Comparison of ENCODE assay signal across 45 mouse cellular contexts in the genomic region with DNA sequence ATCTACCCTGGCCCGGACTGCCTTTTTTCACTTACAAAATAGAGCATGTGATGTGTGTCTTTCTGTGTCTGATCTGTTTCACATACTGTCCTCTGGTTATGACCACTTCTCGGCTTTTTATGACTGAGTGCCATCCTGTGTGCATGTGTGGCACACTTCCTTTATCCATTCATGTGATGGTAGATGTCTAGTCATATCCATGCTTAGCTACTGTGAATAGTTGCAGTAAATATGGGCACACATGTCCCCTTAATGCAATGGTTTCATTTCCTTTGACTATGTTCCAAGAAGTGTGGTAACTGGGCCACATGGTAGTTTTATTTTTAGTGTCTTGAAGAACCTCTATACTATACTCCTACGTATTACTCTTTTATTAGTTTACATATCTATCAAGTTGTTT. TPM values are rescaled to one million over a fixed set of nuclear protein-coding genes. Genes with fewer than 3 reads are reported as not detected.
"Had no signal": no experiment of that assay in that cellular context is flagged by ENCODE, and none has a peak within 500 bp of the region (broad histone marks: within the 10 kb centered on the region; RNA-seq: fewer than 3 reads in every experiment).

No protein-coding gene starts in this region.

- H3K9me3 ChIP-seq: limb, embryonic 10.5 days; limb, embryonic 12.5 days; limb, embryonic 13.5 days; limb, embryonic 15.5 days; liver, embryonic 12.5 days; liver, embryonic 13.5 days; liver, embryonic 15.5 days; lung, embryonic 15.5 days; midbrain, embryonic 10.5 days; midbrain, embryonic 12.5 days; midbrain, embryonic 13.5 days; midbrain, embryonic 15.5 days; neural tube, embryonic 12.5 days had no signal

- ATAC-seq: liver, embryonic 12.5 days; lung, postnatal 0 days; midbrain, embryonic 13.5 days; midbrain, embryonic 15.5 days; midbrain, embryonic 16.5 days had no signal

- H3K4me1 ChIP-seq: limb, embryonic 10.5 days; limb, embryonic 12.5 days; limb, embryonic 13.5 days; lung, embryonic 15.5 days; midbrain, embryonic 10.5 days; midbrain, embryonic 13.5 days; midbrain, embryonic 15.5 days; neural tube, embryonic 12.5 days had no signal

- DNase-seq: left cerebral cortex, postnatal 4 days; liver; liver, embryonic 13.5 days; lung, adult 18-20 months; lung, adult 2 months; lung, embryonic 14.5 days; lung, postnatal 10 days; lung, postnatal 14 days; lung, postnatal 36 days; lung, postnatal 4 days; midbrain, embryonic 14.5 days had no signal

- H3K36me3 ChIP-seq: limb, embryonic 10.5 days; limb, embryonic 12.5 days; limb, embryonic 13.5 days; limb, embryonic 15.5 days; liver, embryonic 12.5 days; liver, embryonic 13.5 days; liver, embryonic 15.5 days; lung, embryonic 15.5 days; midbrain, embryonic 10.5 days; midbrain, embryonic 12.5 days; midbrain, embryonic 13.5 days; midbrain, embryonic 15.5 days; neural tube, embryonic 12.5 days had no signal

- H3K4me3 ChIP-seq: left cerebral cortex, adult 2 months; limb, embryonic 10.5 days; limb, embryonic 12.5 days; limb, embryonic 13.5 days; limb, embryonic 15.5 days; liver, embryonic 12.5 days; liver, embryonic 13.5 days; liver, embryonic 15.5 days; lung, embryonic 15.5 days; megakaryocyte, embryonic 14.5 days; midbrain, embryonic 10.5 days; midbrain, embryonic 12.5 days; midbrain, embryonic 13.5 days; midbrain, embryonic 15.5 days; myocyte; neural tube, embryonic 12.5 days had no signal

- H3K27ac ChIP-seq: left cerebral cortex, adult 2 months; limb, embryonic 10.5 days; limb, embryonic 12.5 days; limb, embryonic 13.5 days; limb, embryonic 15.5 days; liver, embryonic 12.5 days; liver, embryonic 13.5 days; liver, embryonic 14.5 days; liver, embryonic 15.5 days; lung, embryonic 15.5 days; macrophage; midbrain, embryonic 10.5 days; midbrain, embryonic 12.5 days; midbrain, embryonic 13.5 days; midbrain, embryonic 15.5 days; neural tube, embryonic 12.5 days had no signal

- H3K9ac ChIP-seq: limb, embryonic 12.5 days; limb, embryonic 13.5 days; limb, embryonic 15.5 days; liver, embryonic 12.5 days; liver, embryonic 13.5 days; liver, embryonic 14.5 days; liver, embryonic 15.5 days; lung, embryonic 14.5 days; lung, embryonic 15.5 days; midbrain, embryonic 12.5 days; midbrain, embryonic 13.5 days; midbrain, embryonic 15.5 days; neural tube, embryonic 12.5 days had no signal

- H3K4me2 ChIP-seq: limb, embryonic 12.5 days; limb, embryonic 13.5 days; limb, embryonic 15.5 days; liver, embryonic 11.5 days; liver, embryonic 12.5 days; liver, embryonic 13.5 days; liver, embryonic 15.5 days; lung, embryonic 14.5 days; lung, embryonic 15.5 days; midbrain, embryonic 11.5 days; midbrain, embryonic 12.5 days; midbrain, embryonic 13.5 days; midbrain, embryonic 15.5 days; neural tube, embryonic 12.5 days had no signal

RNA-seq across cellular contexts. Expression of a gene that starts 22.5 kb away (rescaled TPM):
- polyA plus RNA-seq: macrophage, myocyte had no signal

RNA-seq across cellular contexts. Expression of a gene that starts 55.4 kb away (rescaled TPM):
- total RNA-seq: left cerebral cortex, adult 2 months; left cerebral cortex, adult 8-10 months; left cerebral cortex, postnatal 10 days; left cerebral cortex, postnatal 14 days; left cerebral cortex, postnatal 25 days; left cerebral cortex, postnatal 36 days; left cerebral cortex, postnatal 4 days; liver, adult 2 months; megakaryocyte-erythroid progenitor cell, adult 5-6 weeks; midbrain, postnatal 0 days; monocyte, adult 5-6 weeks had no signal
- polyA plus RNA-seq: limb, embryonic 10.5 days; limb, embryonic 11.5 days; limb, embryonic 12.5 days; limb, embryonic 13.5 days; limb, embryonic 14.5 days; limb, embryonic 15.5 days; liver, adult 2 months; liver, embryonic 11.5 days; liver, embryonic 12.5 days; liver, embryonic 13.5 days; liver, embryonic 14.5 days; liver, embryonic 15.5 days; lung, adult 2 months; lung, embryonic 14.5 days; lung, embryonic 15.5 days; lung, embryonic 16.5 days; lung, postnatal 0 days; macrophage; midbrain, embryonic 10.5 days; midbrain, embryonic 11.5 days; midbrain, embryonic 12.5 days; midbrain, embryonic 13.5 days; midbrain, embryonic 14.5 days; midbrain, embryonic 15.5 days; midbrain, embryonic 16.5 days; midbrain, postnatal 0 days; myocyte; neural tube, embryonic 11.5 days; neural tube, embryonic 12.5 days had no signal
